Mouse (Mus musculus): ENCODE results near the gene Olfr1197. TPM values are rescaled to one million over a fixed set of nuclear protein-coding genes. Genes with fewer than 3 reads are reported as not detected.

Gene Olfr1197
- polyA plus RNA-seq, 2 experiments, result not detected

DNA sequence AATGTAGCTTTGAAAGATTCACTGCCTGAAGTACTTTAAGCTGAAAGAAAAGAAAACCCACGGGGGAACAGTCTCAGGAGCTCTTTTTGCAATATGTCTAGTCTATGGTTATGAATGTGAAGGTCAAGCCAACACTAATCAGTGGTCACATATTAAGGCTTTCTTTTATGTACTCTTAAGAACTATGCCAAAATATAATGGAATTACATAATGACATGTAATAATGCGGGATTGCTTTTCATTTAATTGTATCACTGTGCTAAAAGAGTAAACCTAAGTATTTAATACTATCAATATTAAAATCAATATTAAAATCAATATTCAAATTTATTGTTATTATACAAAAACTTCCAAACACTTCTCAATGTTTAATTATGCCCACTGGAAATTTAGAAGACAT, 27.7 kb downstream of the Olfr1197 start, which contains the start of gene Olfr1196:
Gene Olfr1196 (minus strand): TSS at position 101 of the 400 bp plus-strand sequence.
- Histone ChIP-seq H3K4me1 (ENCODE audit: control insufficient read depth, insufficient read depth, low read length) (no peaks in the 10 kb centered on the region), H3K4me3 (replicated peaks; ENCODE audit: low read length) (no peak within 1 kb of the TSS), H3K27ac (replicated peaks; ENCODE audit: low read depth, low read length) (no peak within 1 kb of the TSS), H3K27me3 (ENCODE audit: control insufficient read depth, insufficient read depth, low read length) (no peaks in the 10 kb centered on the region), H3K9me3 (ENCODE audit: control insufficient read depth, low read length) (no peaks in the 10 kb centered on the region), H3K36me3 (ENCODE audit: control insufficient read depth, insufficient read depth, low read length) (no peaks in the 10 kb centered on the region), H3K4me2 (replicated peaks; ENCODE audit: low read depth, low read length, severe bottlenecking) (no peak within 1 kb of the TSS), H3K9ac (ENCODE audit: low read depth, low read length, severe bottlenecking) (no peak within 1 kb of the TSS)
- WGBS, result 82% methylated on average over 2 of the region's 2 CpGs
- TF ChIP-seq POLR2A (IDR thresholded peaks at IDR 0.05; ENCODE audit: borderline replicate concordance, extremely low read depth, insufficient read depth, insufficient read length), result no peak
- ATAC-seq (ENCODE audit: low FRiP score, low read depth) (no peak), DNase-seq (ENCODE audit: low spot score) (no peak)

DNA sequence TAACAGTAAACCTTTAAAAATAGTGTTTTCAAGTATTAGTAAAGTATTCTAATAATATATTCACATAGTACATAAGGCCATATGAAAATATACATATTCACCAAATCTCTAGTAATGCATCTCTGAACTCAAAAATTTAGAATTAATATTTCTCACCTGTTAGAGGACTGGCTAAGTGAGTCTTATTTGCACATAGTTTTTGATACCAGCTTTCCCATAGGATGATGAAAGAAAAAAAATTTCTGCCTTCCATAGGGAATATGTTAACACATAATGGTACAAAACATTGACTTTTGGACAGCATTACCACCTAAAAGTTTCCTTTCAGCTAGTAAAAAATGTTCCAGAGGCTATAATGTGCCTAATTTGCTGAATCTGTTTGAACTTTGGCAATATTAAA, 43.1 kb downstream of the Olfr1197 start, which contains the start of gene Olfr1195:
Gene Olfr1195 (minus strand): TSS at position 101 of the 400 bp plus-strand sequence.
- Histone ChIP-seq H3K9ac (ENCODE audit: low read depth, low read length, severe bottlenecking) (no peak within 1 kb of the TSS), H3K4me3 (replicated peaks; ENCODE audit: low read length) (no peak within 1 kb of the TSS), H3K4me1 (ENCODE audit: control insufficient read depth, insufficient read depth, low read length) (no peaks in the 10 kb centered on the region), H3K27me3 (ENCODE audit: control insufficient read depth, insufficient read depth, low read length) (no peaks in the 10 kb centered on the region), H3K36me3 (ENCODE audit: control insufficient read depth, insufficient read depth, low read length) (no peaks in the 10 kb centered on the region), H3K9me3 (ENCODE audit: control insufficient read depth, low read length) (no peaks in the 10 kb centered on the region), H3K27ac (replicated peaks; ENCODE audit: low read depth, low read length) (no peak within 1 kb of the TSS), H3K4me2 (replicated peaks; ENCODE audit: low read depth, low read length, severe bottlenecking) (no peak within 1 kb of the TSS)
- ATAC-seq (ENCODE audit: low FRiP score, low read depth) (no peak), DNase-seq (ENCODE audit: low spot score) (no peak)
- TF ChIP-seq POLR2A (IDR thresholded peaks at IDR 0.05; ENCODE audit: borderline replicate concordance, extremely low read depth, insufficient read depth, insufficient read length), result no peak

Other genes starting within 250 kb of the Olfr1197 start
- not detected in 2 replicates for gene Olfr1184, start 248.8 kb downstream of the Olfr1197 start, polyA plus RNA-seq (2012; rRNA removed)
- gene Olfr1184, start 248.8 kb downstream of the Olfr1197 start, polyA plus RNA-seq (2014; fragmentation: Nextera tagmentation; extraction: Ambion mirVana), result not detected in 2 replicates
- not detected in 2 replicates for gene Olfr1185-ps1, start 239.0 kb downstream of the Olfr1197 start, polyA plus RNA-seq (2012; rRNA removed)
- gene Olfr1185-ps1, start 239.0 kb downstream of the Olfr1197 start, polyA plus RNA-seq (2014; fragmentation: Nextera tagmentation; extraction: Ambion mirVana), result not detected in 2 replicates
- gene Olfr1186, start 213.8 kb downstream of the Olfr1197 start, polyA plus RNA-seq (2012; rRNA removed), result not detected in 2 replicates
- not detected in 2 replicates for gene Olfr1186, start 213.8 kb downstream of the Olfr1197 start, polyA plus RNA-seq (2014; fragmentation: Nextera tagmentation; extraction: Ambion mirVana)
- gene Olfr1188, start 175.4 kb downstream of the Olfr1197 start, polyA plus RNA-seq (2012; rRNA removed), result not detected in 2 replicates
- gene Olfr1188, start 175.4 kb downstream of the Olfr1197 start, polyA plus RNA-seq (2014; fragmentation: Nextera tagmentation; extraction: Ambion mirVana), result not detected in 2 replicates
- not detected in 2 replicates for gene Olfr1189, start 145.9 kb downstream of the Olfr1197 start, polyA plus RNA-seq (2012; rRNA removed)
- gene Olfr1189, start 145.9 kb downstream of the Olfr1197 start, polyA plus RNA-seq (2014; fragmentation: Nextera tagmentation; extraction: Ambion mirVana), result not detected in 2 replicates
- gene Olfr1191-ps1, start 91.8 kb downstream of the Olfr1197 start, polyA plus RNA-seq (2012; rRNA removed), result not detected in 2 replicates
- gene Olfr1191-ps1, start 91.8 kb downstream of the Olfr1197 start, polyA plus RNA-seq (2014; fragmentation: Nextera tagmentation; extraction: Ambion mirVana), result not detected in 2 replicates
- not detected in 2 replicates for gene Olfr1192-ps1, start 83.9 kb downstream of the Olfr1197 start, polyA plus RNA-seq (2012; rRNA removed)
- not detected in 2 replicates for gene Olfr1192-ps1, start 83.9 kb downstream of the Olfr1197 start, polyA plus RNA-seq (2014; fragmentation: Nextera tagmentation; extraction: Ambion mirVana)
- gene Olfr1193, start 56.7 kb downstream of the Olfr1197 start, polyA plus RNA-seq (2012; rRNA removed), result not detected in 2 replicates
- gene Olfr1193, start 56.7 kb downstream of the Olfr1197 start, polyA plus RNA-seq (2014; fragmentation: Nextera tagmentation; extraction: Ambion mirVana), result not detected in 2 replicates
- not detected in 2 replicates for gene Olfr1195, start 43.2 kb downstream of the Olfr1197 start, polyA plus RNA-seq (2012; rRNA removed)
- gene Olfr1195, start 43.2 kb downstream of the Olfr1197 start, polyA plus RNA-seq (2014; fragmentation: Nextera tagmentation; extraction: Ambion mirVana), result not detected in 2 replicates
- not detected in 2 replicates for gene Olfr1196, start 27.8 kb downstream of the Olfr1197 start, polyA plus RNA-seq (2012; rRNA removed)
- not detected in 2 replicates for gene Olfr1196, start 27.8 kb downstream of the Olfr1197 start, polyA plus RNA-seq (2014; fragmentation: Nextera tagmentation; extraction: Ambion mirVana)
- gene Olfr1198, start 19.0 kb upstream of the Olfr1197 start, polyA plus RNA-seq (2012; rRNA removed), result not detected in 2 replicates
- gene Olfr1198, start 19.0 kb upstream of the Olfr1197 start, polyA plus RNA-seq (2014; fragmentation: Nextera tagmentation; extraction: Ambion mirVana), result not detected in 2 replicates
- gene Olfr1199, start 28.1 kb upstream of the Olfr1197 start, polyA plus RNA-seq (2012; rRNA removed), result not detected in 2 replicates
- gene Olfr1199, start 28.1 kb upstream of the Olfr1197 start, polyA plus RNA-seq (2014; fragmentation: Nextera tagmentation; extraction: Ambion mirVana), result not detected in 2 replicates
- gene Olfr1200, start 38.1 kb upstream of the Olfr1197 start, polyA plus RNA-seq (2012; rRNA removed), result not detected in 2 replicates
- not detected in 2 replicates for gene Olfr1200, start 38.1 kb upstream of the Olfr1197 start, polyA plus RNA-seq (2014; fragmentation: Nextera tagmentation; extraction: Ambion mirVana)
- gene Olfr1201, start 60.7 kb upstream of the Olfr1197 start, polyA plus RNA-seq (2012; rRNA removed), result not detected in 2 replicates
- not detected in 2 replicates for gene Olfr1201, start 60.7 kb upstream of the Olfr1197 start, polyA plus RNA-seq (2014; fragmentation: Nextera tagmentation; extraction: Ambion mirVana)
- not detected in 2 replicates for gene Olfr1202, start 82.1 kb upstream of the Olfr1197 start, polyA plus RNA-seq (2012; rRNA removed)
- not detected in 2 replicates for gene Olfr1202, start 82.1 kb upstream of the Olfr1197 start, polyA plus RNA-seq (2014; fragmentation: Nextera tagmentation; extraction: Ambion mirVana)
- not detected in 2 replicates for gene Olfr1205, start 97.4 kb upstream of the Olfr1197 start, polyA plus RNA-seq (2012; rRNA removed)
- not detected in 2 replicates for gene Olfr1205, start 97.4 kb upstream of the Olfr1197 start, polyA plus RNA-seq (2014; fragmentation: Nextera tagmentation; extraction: Ambion mirVana)
- gene Olfr1204, start 116.9 kb upstream of the Olfr1197 start, polyA plus RNA-seq (2012; rRNA removed), result not detected in 2 replicates
- gene Olfr1204, start 116.9 kb upstream of the Olfr1197 start, polyA plus RNA-seq (2014; fragmentation: Nextera tagmentation; extraction: Ambion mirVana), result not detected in 2 replicates
- not detected in 2 replicates for gene Olfr1206, start 130.9 kb upstream of the Olfr1197 start, polyA plus RNA-seq (2012; rRNA removed)
- not detected in 2 replicates for gene Olfr1206, start 130.9 kb upstream of the Olfr1197 start, polyA plus RNA-seq (2014; fragmentation: Nextera tagmentation; extraction: Ambion mirVana)
- not detected in 2 replicates for gene Olfr1208, start 169.9 kb upstream of the Olfr1197 start, polyA plus RNA-seq (2012; rRNA removed)
- not detected in 2 replicates for gene Olfr1208, start 169.9 kb upstream of the Olfr1197 start, polyA plus RNA-seq (2014; fragmentation: Nextera tagmentation; extraction: Ambion mirVana)
- not detected in 2 replicates for gene Olfr1209, start 182.8 kb upstream of the Olfr1197 start, polyA plus RNA-seq (2012; rRNA removed)
- gene Olfr1209, start 182.8 kb upstream of the Olfr1197 start, polyA plus RNA-seq (2014; fragmentation: Nextera tagmentation; extraction: Ambion mirVana), result not detected in 2 replicates
- not detected in 2 replicates for gene Olfr1211, start 205.7 kb upstream of the Olfr1197 start, polyA plus RNA-seq (2012; rRNA removed)
- not detected in 2 replicates for gene Olfr1211, start 205.7 kb upstream of the Olfr1197 start, polyA plus RNA-seq (2014; fragmentation: Nextera tagmentation; extraction: Ambion mirVana)
- not detected in 2 replicates for gene Olfr1212, start 221.6 kb upstream of the Olfr1197 start, polyA plus RNA-seq (2012; rRNA removed)
- gene Olfr1212, start 221.6 kb upstream of the Olfr1197 start, polyA plus RNA-seq (2014; fragmentation: Nextera tagmentation; extraction: Ambion mirVana), result not detected in 2 replicates
- not detected in 2 replicates for gene Gm13762, start 247.9 kb upstream of the Olfr1197 start, polyA plus RNA-seq (2012; rRNA removed)
- not detected in 2 replicates for gene Gm13762, start 247.9 kb upstream of the Olfr1197 start, polyA plus RNA-seq (2014; fragmentation: Nextera tagmentation; extraction: Ambion mirVana)

Measured in limb, embryonic 14.5 days (tissue).